Mouse (Mus musculus): Measurements from ENCODE around the gene L3mbtl2. TPM values are rescaled to one million over a fixed set of nuclear protein-coding genes. Genes with fewer than 3 reads are reported as not detected.

Gene L3mbtl2
- total RNA-seq (2014; rRNA removed) (26.6 and 28.4 TPM in 2 replicates), polyA plus RNA-seq (2015; fragmentation: Nextera tagmentation; extraction: Ambion mirVana) (27.0 and 28.9 TPM in 2 replicates)

GRCm38 (mm10) chr15:81663697-81664561 is at the start of gene L3mbtl2:
L3mbtl2 (plus strand) TSS chr15:81663889.
- Histone ChIP-seq H3K4me1 (ENCODE audit: insufficient read depth, low read length) (peaks cover 6% of the 10 kb centered on the region; the same call in 1 of the 2 replicates), H3K4me3 (ENCODE audit: low read depth, low read length) (peak within 1 kb of the TSS; percentile 87), H3K27ac (ENCODE audit: low read depth, low read length) (peak within 1 kb of the TSS; percentile 51; the same call in 1 of the 2 replicates), H3K9me3 (ENCODE audit: low read length) (no peaks in the 10 kb centered on the region), H3K9ac (replicated peaks; ENCODE audit: low read length, poor library complexity, severe bottlenecking) (peak within 1 kb of the TSS; percentile 72), H3K36me3 (ENCODE audit: insufficient read depth, low read length) (peaks cover 20% of the 10 kb centered on the region), H3K4me2 (ENCODE audit: low read depth, low read length, poor library complexity, severe bottlenecking) (peak within 1 kb of the TSS; percentile 86), H3K27me3 (ENCODE audit: insufficient read depth, low read length) (no peaks in the 10 kb centered on the region)
- TF ChIP-seq CTCF (IDR thresholded peaks at IDR 0.05): peak; percentile 58
- under 1% methylated on average over 55 of the region's 55 CpGs for WGBS
- DNase-seq (ENCODE audit: low spot score): peak; percentile 95
- peak; percentile 99 for ATAC-seq (ENCODE audit: low FRiP score)

GRCm38 (mm10) chr15:81649516-81650455 is 13.9 kb upstream of the L3mbtl2 start:
- no peak for TF ChIP-seq CTCF (IDR thresholded peaks at IDR 0.05)
- DNase-seq (ENCODE audit: low spot score): peak; percentile 4
- 92% methylated on average over 8 of the region's 8 CpGs for WGBS

GRCm38 (mm10) chr15:81650636-81651035 is 13.1 kb upstream of the L3mbtl2 start:
- WGBS: 85% methylated on average over 7 of the region's 7 CpGs
- Histone ChIP-seq H3K4me2 (ENCODE audit: low read depth, low read length, poor library complexity, severe bottlenecking) (no peak overlapping the region), H3K27me3 (ENCODE audit: insufficient read depth, low read length) (no peaks in the 10 kb centered on the region), H3K4me3 (ENCODE audit: low read depth, low read length) (no peak overlapping the region), H3K9ac (replicated peaks; ENCODE audit: low read length, poor library complexity, severe bottlenecking) (no peak overlapping the region), H3K4me1 (ENCODE audit: insufficient read depth, low read length) (no peaks in the 10 kb centered on the region), H3K9me3 (ENCODE audit: low read length) (no peaks in the 10 kb centered on the region), H3K36me3 (ENCODE audit: insufficient read depth, low read length) (peaks cover 35% of the 10 kb centered on the region), H3K27ac (ENCODE audit: low read depth, low read length) (no peak overlapping the region)
- no peak for TF ChIP-seq CTCF (IDR thresholded peaks at IDR 0.05)
- DNase-seq (ENCODE audit: low spot score) (peak; percentile 41), ATAC-seq (ENCODE audit: low FRiP score) (no peak)

More at GRCm38 (mm10) chr15:81649516-81650455, 13.9 kb upstream of the L3mbtl2 start:
- H3K9ac ChIP-seq (replicated peaks; ENCODE audit: low read length, poor library complexity, severe bottlenecking): no peak overlapping the region
- no peaks in the 10 kb centered on the region for H3K27me3 ChIP-seq (ENCODE audit: insufficient read depth, low read length)
- no peak overlapping the region for H3K4me2 ChIP-seq (ENCODE audit: low read depth, low read length, poor library complexity, severe bottlenecking)
- peaks cover 44% of the 10 kb centered on the region for H3K36me3 ChIP-seq (ENCODE audit: insufficient read depth, low read length)
- H3K27ac ChIP-seq (ENCODE audit: low read depth, low read length): no peak overlapping the region
- no peak overlapping the region for H3K4me3 ChIP-seq (ENCODE audit: low read depth, low read length)
- no peaks in the 10 kb centered on the region for H3K9me3 ChIP-seq (ENCODE audit: low read length)
- no peaks in the 10 kb centered on the region for H3K4me1 ChIP-seq (ENCODE audit: insufficient read depth, low read length)
- no peak for ATAC-seq (ENCODE audit: low FRiP score)

- ATAC-seq (ENCODE audit: low FRiP score) (no peak), DNase-seq (ENCODE audit: low spot score) (no peak)
- Histone ChIP-seq H3K4me2 (ENCODE audit: low read depth, low read length, poor library complexity, severe bottlenecking) (no peak overlapping the region), H3K27ac (ENCODE audit: low read depth, low read length) (no peak overlapping the region), H3K9ac (replicated peaks; ENCODE audit: low read length, poor library complexity, severe bottlenecking) (no peak overlapping the region), H3K4me3 (ENCODE audit: low read depth, low read length) (no peak overlapping the region), H3K27me3 (ENCODE audit: insufficient read depth, low read length) (no peaks in the 10 kb centered on the region), H3K4me1 (ENCODE audit: insufficient read depth, low read length) (peaks cover 6% of the 10 kb centered on the region; the same call in 1 of the 2 replicates), H3K36me3 (ENCODE audit: insufficient read depth, low read length) (no peaks in the 10 kb centered on the region), H3K9me3 (ENCODE audit: low read length) (no peaks in the 10 kb centered on the region)
- 88% methylated on average over 2 of the region's 2 CpGs for WGBS
- TF ChIP-seq CTCF (IDR thresholded peaks at IDR 0.05): no peak
Observed at GRCm38 (mm10) chr15:81661701-81662100, 2.0 kb upstream of the L3mbtl2 start.

GRCm38 (mm10) chr15:81663281-81663680 is 408 bp upstream of the L3mbtl2 start:
- 69% methylated on average over 9 of the region's 10 CpGs for WGBS

More at GRCm38 (mm10) chr15:81663281-81663680, 408 bp upstream of the L3mbtl2 start:
- Histone ChIP-seq H3K4me1 (ENCODE audit: insufficient read depth, low read length) (peaks cover 6% of the 10 kb centered on the region; the same call in 1 of the 2 replicates), H3K9me3 (ENCODE audit: low read length) (no peaks in the 10 kb centered on the region), H3K9ac (replicated peaks; ENCODE audit: low read length, poor library complexity, severe bottlenecking) (no peak overlapping the region), H3K4me3 (ENCODE audit: low read depth, low read length) (peak overlapping the region; percentile 87), H3K36me3 (ENCODE audit: insufficient read depth, low read length) (peaks cover 14% of the 10 kb centered on the region), H3K27me3 (ENCODE audit: insufficient read depth, low read length) (no peaks in the 10 kb centered on the region), H3K4me2 (ENCODE audit: low read depth, low read length, poor library complexity, severe bottlenecking) (peak overlapping the region; percentile 34), H3K27ac (ENCODE audit: low read depth, low read length) (no peak overlapping the region)
- ATAC-seq (ENCODE audit: low FRiP score) (no peak), DNase-seq (ENCODE audit: low spot score) (no peak)
- no peak for TF ChIP-seq CTCF (IDR thresholded peaks at IDR 0.05)
